Mouse (Mus musculus) neural tube, embryonic 12.5 days (tissue): ENCODE measurements at regions not wholly inside any gene's neighbourhood (a gene's known extent, or its start where the extent isn't known, plus 50 kb on each side); places are given as distances from the start of the nearest gene placed in this dataset.
"Not testable (repeated sequence)": the region's sequence is repeated elsewhere in the genome, so short reads cannot be mapped to it uniquely, and the experiment has no call there.

Source experiments
- ATAC-seq: fragments of 200-750 bp; cut with Nextera tagmentation; 2 replicates; pipeline ENCODE4 v1.8.0; 2017; ENCODE audit warnings: low read depth, mild to moderate bottlenecking, moderate TSS enrichment, moderate library complexity; ENCODE audit not compliant: low FRiP score
- H3K27ac ChIP-seq: fragments of 300-500 bp; sonication (generic); 2 replicates; pipeline ENCODE4 v1.5.1; 2016
- H3K27me3 ChIP-seq: fragments of 300-500 bp; sonication (generic); replicated peaks from 2 replicates; pipeline ENCODE4 v1.6.1; 2016; ENCODE audit warnings: mild to moderate bottlenecking
- H3K36me3 ChIP-seq: fragments of 300-500 bp; sonication (generic); 2 replicates; pipeline ENCODE4 v1.6.1; 2016; ENCODE audit warnings: mild to moderate bottlenecking
- H3K4me1 ChIP-seq: fragments of 300-500 bp; sonication (generic); 2 replicates; pipeline ENCODE4 v1.6.1; 2016
- H3K4me2 ChIP-seq: fragments of 300-500 bp; sonication (generic); replicated peaks from 2 replicates; pipeline ENCODE4 v1.6.1; 2016; ENCODE audit warnings: mild to moderate bottlenecking
- H3K4me3 ChIP-seq: fragments of 300-500 bp; sonication (generic); 2 replicates; pipeline ENCODE4 v1.5.1; 2016
- H3K9ac ChIP-seq: fragments of 300-500 bp; sonication (generic); 2 replicates; pipeline ENCODE4 v1.6.1; 2016; ENCODE audit warnings: mild to moderate bottlenecking
- H3K9me3 ChIP-seq: fragments of 300-500 bp; sonication (generic); 2 replicates; pipeline ENCODE4 v1.6.1; 2016; ENCODE audit warnings: mild to moderate bottlenecking
- WGBS: fragments of 180-500 bp; shearing (Covaris S2); methylation state at CpG from one replicate; pipeline ENCODE4 v1.1.7; 2016; 5-methylcytosine and 5-hydroxymethylcytosine counted together

DNA sequence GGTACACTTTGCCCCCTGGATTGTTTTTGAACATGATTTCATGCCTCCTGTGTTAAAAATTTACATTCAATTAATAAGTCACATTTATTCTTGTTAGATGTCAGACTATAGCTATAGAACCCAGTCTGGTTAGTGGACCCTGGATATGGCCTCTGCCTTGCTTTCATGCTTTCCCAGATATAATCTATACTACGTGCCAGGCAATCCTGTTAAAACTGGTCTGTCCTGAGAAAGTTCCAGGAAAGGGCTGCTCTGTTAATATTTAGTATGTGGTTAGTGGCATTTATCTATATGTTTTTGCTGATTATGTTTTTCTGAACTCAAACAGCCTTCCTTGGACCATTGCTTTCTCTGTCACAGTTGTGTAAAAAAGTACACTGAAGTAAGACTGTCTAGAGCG lies 95.8 kb upstream of the Fhl2 start:
- H3K4me1 ChIP-seq = no peaks in the 10 kb centered on the region
- H3K9ac ChIP-seq = no peak overlapping the region
- H3K27ac ChIP-seq = no peak overlapping the region
- whole genome bisulfite sequencing = 95% methylated on average over 2 of the region's 2 CpGs
- H3K4me3 ChIP-seq = no peak overlapping the region
- H3K27me3 ChIP-seq = no peaks in the 10 kb centered on the region
- no peaks in the 10 kb centered on the region for H3K36me3 ChIP-seq
- H3K4me2 ChIP-seq = no peak overlapping the region
- H3K9me3 ChIP-seq = peaks cover 5% of the 10 kb centered on the region; the same call in 1 of the 2 replicates
- no peak for ATAC-seq

- no peak overlapping the region for H3K4me3 ChIP-seq
- WGBS = 85% methylated on average over 11 of the region's 11 CpGs
Measured at GRCm38 (mm10) chr1:43294221-43295012, 97.6 kb upstream of the Fhl2 start.

GRCm38 (mm10) chr1:43297579-43297978 lies 100.8 kb upstream of the Fhl2 start:
- Histone ChIP-seq H3K4me1 (no peaks in the 10 kb centered on the region), H3K27me3 (no peaks in the 10 kb centered on the region), H3K9ac (no peak overlapping the region), H3K4me2 (no peak overlapping the region), H3K9me3 (no peaks in the 10 kb centered on the region), H3K27ac (no peak overlapping the region), H3K36me3 (no peaks in the 10 kb centered on the region), H3K4me3 (no peak overlapping the region)
- whole genome bisulfite sequencing = 86% methylated on average over 2 of the region's 2 CpGs
- ATAC-seq = no peak

More at GRCm38 (mm10) chr1:43294221-43295012, 97.6 kb upstream of the Fhl2 start:
- H3K4me2 ChIP-seq = no peak overlapping the region
- H3K36me3 ChIP-seq = no peaks in the 10 kb centered on the region
- H3K27ac ChIP-seq = no peak overlapping the region
- no peak overlapping the region for H3K9ac ChIP-seq
- H3K4me1 ChIP-seq = no peaks in the 10 kb centered on the region
- no peak for ATAC-seq
- no peaks in the 10 kb centered on the region for H3K27me3 ChIP-seq
- no peaks in the 10 kb centered on the region for H3K9me3 ChIP-seq

GRCm38 (mm10) chr1:43298746-43299145 lies 102.0 kb upstream of the Fhl2 start:
- ATAC-seq = no peak
- H3K9ac ChIP-seq = no peak overlapping the region

GRCm38 (mm10) chr1:43299490-43300302 lies 102.9 kb upstream of the Fhl2 start:
- Histone ChIP-seq H3K4me3 (no peak overlapping the region), H3K9ac (no peak overlapping the region), H3K9me3 (no peaks in the 10 kb centered on the region), H3K4me1 (no peaks in the 10 kb centered on the region), H3K36me3 (no peaks in the 10 kb centered on the region), H3K4me2 (no peak overlapping the region), H3K27me3 (no peaks in the 10 kb centered on the region), H3K27ac (no peak overlapping the region)
- ATAC-seq = peak; percentile 63
- WGBS = 60% methylated on average over 7 of the region's 7 CpGs

More at GRCm38 (mm10) chr1:43298746-43299145, 102.0 kb upstream of the Fhl2 start:
- Histone ChIP-seq H3K36me3 (no peaks in the 10 kb centered on the region), H3K27ac (no peak overlapping the region), H3K4me2 (no peak overlapping the region), H3K27me3 (no peaks in the 10 kb centered on the region), H3K4me1 (no peaks in the 10 kb centered on the region), H3K4me3 (no peak overlapping the region), H3K9me3 (no peaks in the 10 kb centered on the region)
- 91% methylated on average over 3 of the region's 3 CpGs for WGBS

DNA sequence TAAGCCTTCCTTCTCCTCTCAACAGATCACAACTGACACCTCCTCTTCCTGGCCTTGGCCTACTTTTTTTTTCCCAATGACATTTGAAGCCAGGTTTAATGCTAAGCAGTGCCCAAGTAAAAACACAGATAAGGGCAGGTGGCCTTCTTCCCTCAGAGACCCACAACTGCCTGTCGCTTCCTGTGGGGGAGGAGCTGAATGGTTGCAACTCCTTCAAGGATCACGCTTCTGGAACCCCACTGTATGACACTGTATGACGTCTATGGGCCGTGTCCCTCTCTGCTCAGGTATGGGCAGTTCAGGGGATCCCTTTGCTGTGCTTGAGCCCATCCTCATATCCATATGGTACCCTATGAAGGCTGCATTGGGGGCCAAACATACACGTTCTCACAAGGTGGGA lies 103.9 kb upstream of the Fhl2 start:
- no peak for ATAC-seq
- Histone ChIP-seq H3K4me1 (no peaks in the 10 kb centered on the region), H3K27me3 (no peaks in the 10 kb centered on the region), H3K27ac (no peak overlapping the region), H3K4me3 (no peak overlapping the region), H3K4me2 (no peak overlapping the region), H3K36me3 (no peaks in the 10 kb centered on the region), H3K9ac (no peak overlapping the region), H3K9me3 (no peaks in the 10 kb centered on the region)
- WGBS = 86% methylated on average over 5 of the region's 5 CpGs

DNA sequence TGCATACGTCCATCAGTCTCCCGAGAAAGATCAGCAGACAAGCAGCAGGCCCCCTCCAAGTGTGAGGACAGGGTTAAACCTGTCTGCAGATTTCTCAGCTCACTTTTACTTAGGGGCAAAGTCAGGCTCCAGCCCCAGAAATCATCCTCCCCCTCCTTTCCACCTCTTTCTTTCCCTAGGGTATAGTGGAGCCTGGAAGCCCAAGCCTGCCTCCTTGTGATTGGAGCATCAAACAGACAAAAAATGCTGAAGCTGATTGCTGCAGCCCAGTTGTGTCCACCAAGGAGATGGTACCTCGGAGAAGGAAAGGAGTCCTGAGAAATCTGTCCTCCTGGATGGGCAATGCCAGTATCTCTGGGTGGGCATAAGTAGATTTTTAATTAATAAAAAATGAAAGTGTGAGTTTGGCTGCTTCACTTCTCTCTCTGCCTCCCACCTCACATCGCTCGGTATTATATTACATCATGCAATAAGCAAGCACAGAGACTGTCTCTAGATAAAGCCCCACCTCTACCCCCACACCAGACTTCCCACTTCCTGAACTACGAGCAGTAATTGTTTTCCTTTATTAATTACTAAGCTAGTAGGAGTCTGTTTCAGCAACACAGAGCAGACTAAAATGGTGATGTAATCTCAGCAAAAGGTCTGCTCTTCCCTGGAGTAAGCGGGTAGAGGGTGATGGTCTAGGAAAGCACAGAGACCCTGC lies 105.2 kb upstream of the Fhl2 start:
- Histone ChIP-seq H3K27me3 (no peaks in the 10 kb centered on the region), H3K4me1 (no peaks in the 10 kb centered on the region), H3K27ac (no peak overlapping the region), H3K4me3 (no peak overlapping the region), H3K9ac (no peak overlapping the region), H3K4me2 (no peak overlapping the region), H3K9me3 (no peaks in the 10 kb centered on the region), H3K36me3 (no peaks in the 10 kb centered on the region)
- WGBS = 82% methylated on average over 7 of the region's 7 CpGs
- ATAC-seq = no peak

- no peaks in the 10 kb centered on the region for H3K4me1 ChIP-seq
- H3K36me3 ChIP-seq = no peaks in the 10 kb centered on the region
- H3K9ac ChIP-seq = no peak overlapping the region
- H3K4me3 ChIP-seq = no peak overlapping the region
- 88% methylated on average over 7 of the region's 7 CpGs for WGBS
- ATAC-seq = no peak
- no peak overlapping the region for H3K4me2 ChIP-seq
- H3K27ac ChIP-seq = no peak overlapping the region
- H3K27me3 ChIP-seq = no peaks in the 10 kb centered on the region
- no peaks in the 10 kb centered on the region for H3K9me3 ChIP-seq
Measured at GRCm38 (mm10) chr1:43302657-43303056, 105.9 kb upstream of the Fhl2 start.

GRCm38 (mm10) chr1:43305349-43306278 lies 108.8 kb upstream of the Fhl2 start:
- no peaks in the 10 kb centered on the region for H3K4me1 ChIP-seq
- no peaks in the 10 kb centered on the region for H3K36me3 ChIP-seq
- H3K27me3 ChIP-seq = no peaks in the 10 kb centered on the region
- H3K4me2 ChIP-seq = no peak overlapping the region
- no peak overlapping the region for H3K4me3 ChIP-seq
- no peak overlapping the region for H3K27ac ChIP-seq
- 71% methylated on average over 9 of the region's 9 CpGs for WGBS
- no peak for ATAC-seq
- no peaks in the 10 kb centered on the region for H3K9me3 ChIP-seq
- H3K9ac ChIP-seq = no peak overlapping the region

GRCm38 (mm10) chr1:43310711-43311695 lies 114.2 kb upstream of the Fhl2 start:
- Histone ChIP-seq H3K4me1 (no peaks in the 10 kb centered on the region), H3K4me3 (no peak overlapping the region), H3K27ac (no peak overlapping the region), H3K36me3 (no peaks in the 10 kb centered on the region), H3K27me3 (no peaks in the 10 kb centered on the region), H3K9ac (no peak overlapping the region), H3K4me2 (no peak overlapping the region), H3K9me3 (no peaks in the 10 kb centered on the region)
- no peak for ATAC-seq
- WGBS = 76% methylated on average over 16 of the region's 16 CpGs

- H3K4me2 ChIP-seq, H3K9me3 ChIP-seq, H3K4me1 ChIP-seq, H3K4me3 ChIP-seq, H3K36me3 ChIP-seq, H3K27ac ChIP-seq, H3K27me3 ChIP-seq, H3K9ac ChIP-seq, ATAC-seq: not testable (repeated sequence)
- WGBS = 92% methylated on average over 12 of the region's 12 CpGs
Measured at GRCm38 (mm10) chr1:43316331-43316730, 119.5 kb upstream of the Fhl2 start.
